Comparison of ENCODE assay signal across 10 mouse cellular contexts in genomic region chr5:146424711-146425326, GRCm38 (mm10). TPM values are rescaled to one million over a fixed set of nuclear protein-coding genes. Genes with fewer than 3 reads are reported as not detected.
DNase-seq lines count a peak whose midpoint lies in the region; ATAC-seq and TF ChIP-seq lines count a peak whose summit lies in the region.
"Had no signal": no experiment of that assay in that cellular context is flagged by ENCODE, and none has a peak within 500 bp of the region (broad histone marks: within the 10 kb centered on the region; RNA-seq: fewer than 3 reads in every experiment).

No protein-coding gene starts in this region.

- peaks cover 3% of the 10 kb centered on the region; the same call in 1 of the 2 replicates for H3K4me1 ChIP-seq in heart, adult 2 months (ENCODE audit: control insufficient read depth, insufficient read depth, low read length)
- no peaks in the 10 kb centered on the region for H3K4me1 ChIP-seq in midbrain, embryonic 16.5 days (ENCODE audit: control insufficient read depth, insufficient read depth, low read length)

- no peaks in the 10 kb centered on the region; the same call in 1 of the 2 replicates for H3K27me3 ChIP-seq in heart, adult 2 months (ENCODE audit: control insufficient read depth, insufficient read depth, low read length)
- no peaks in the 10 kb centered on the region for H3K27me3 ChIP-seq in midbrain, embryonic 16.5 days (ENCODE audit: control insufficient read depth, insufficient read depth, low read depth, low read length)
- H3K27me3 ChIP-seq: embryonic facial prominence, embryonic 13.5 days had no signal

- H3K27ac ChIP-seq in heart, adult 2 months = no peak overlapping the region
- H3K27ac ChIP-seq in layer of hippocampus, adult 2 months = peak overlapping the region; percentile 88
- no peak overlapping the region for H3K27ac ChIP-seq in midbrain, embryonic 16.5 days (ENCODE audit: low read length)
- H3K27ac ChIP-seq: embryonic facial prominence, embryonic 13.5 days had no signal

- WGBS in heart, adult 2 months = 30% methylated on average over 8 of the region's 8 CpGs
- 72% methylated on average over 8 of the region's 8 CpGs for WGBS in midbrain, embryonic 16.5 days

- H3K9me3 ChIP-seq in midbrain, embryonic 16.5 days (replicated peaks; ENCODE audit: control insufficient read depth, low read length, poor library complexity, severe bottlenecking) = no peaks in the 10 kb centered on the region
- H3K9me3 ChIP-seq: embryonic facial prominence, embryonic 13.5 days had no signal

- no peak for TF ChIP-seq EP300 in heart, adult 2 months (IDR thresholded peaks at IDR 0.05; ENCODE audit: insufficient read depth, low read depth, low read length)

- TF ChIP-seq POLR2A in heart, adult 2 months (IDR thresholded peaks at IDR 0.05; ENCODE audit: insufficient read depth, low read depth, low read length) = no peak

- H3K4me3 ChIP-seq in heart, adult 2 months = no peak overlapping the region
- no peak overlapping the region for H3K4me3 ChIP-seq in layer of hippocampus, adult 2 months
- no peak overlapping the region for H3K4me3 ChIP-seq in midbrain, embryonic 16.5 days (ENCODE audit: low read depth, low read length)
- H3K4me3 ChIP-seq: embryonic facial prominence, embryonic 13.5 days had no signal

- no peak overlapping the region for H3K9ac ChIP-seq in heart, adult 2 months (ENCODE audit: low read depth, low read length)
- no peak overlapping the region for H3K9ac ChIP-seq in midbrain, embryonic 16.5 days (ENCODE audit: low read depth, low read length)
- H3K9ac ChIP-seq: embryonic facial prominence, embryonic 13.5 days had no signal

- no peaks in the 10 kb centered on the region for H3K79me2 ChIP-seq in heart, adult 2 months (replicated peaks; ENCODE audit: control insufficient read depth, insufficient read depth, low read length)

- TF ChIP-seq CTCF in heart, adult 2 months (IDR thresholded peaks at IDR 0.05) = no peak
- TF ChIP-seq CTCF in layer of hippocampus, adult 2 months (conservative IDR thresholded peaks at IDR 0.05) = no peak

- H3K36me3 ChIP-seq in heart, adult 2 months (ENCODE audit: control insufficient read depth, insufficient read depth, low read length) = no peaks in the 10 kb centered on the region
- no peaks in the 10 kb centered on the region for H3K36me3 ChIP-seq in midbrain, embryonic 16.5 days (ENCODE audit: control insufficient read depth, insufficient read depth, low read length)
- H3K36me3 ChIP-seq: embryonic facial prominence, embryonic 13.5 days had no signal

- intact Hi-C loops in heart, adult 2 months (cut with DNase I) = no loop called here

- ATAC-seq in midbrain, embryonic 16.5 days = peak; percentile 57

- peak; percentile 67 for DNase-seq in layer of hippocampus, adult 11-12 months (ENCODE audit: low spot score)
- no peak for DNase-seq in layer of hippocampus, adult 9-10 months (ENCODE audit: low spot score)
- peak; percentile 50 to 55 for DNase-seq in heart, adult 2 months
- peak; percentile 61 to 75 for DNase-seq in layer of hippocampus, adult 2 months (ENCODE audit: low spot score in 2 of 2)
- DNase-seq in liver = no peak
- no peak for DNase-seq in kidney, postnatal 25 days
- no peak for DNase-seq in ovary, adult 18-20 months (ENCODE audit: low spot score)

- H3K4me2 ChIP-seq in midbrain, embryonic 16.5 days (ENCODE audit: low read length) = no peak overlapping the region
- H3K4me2 ChIP-seq: embryonic facial prominence, embryonic 13.5 days had no signal

RNA-seq across cellular contexts. Expression of gene Wasf3, which starts 40.0 kb away (rescaled TPM):
- under 1 TPM; 0.31 to 0.34 TPM for total RNA-seq in heart, adult 2 months (2021)
- polyA plus RNA-seq in heart, adult 2 months (2012; rRNA removed) = 0.74 and 0.79 TPM in 2 replicates
- total RNA-seq in layer of hippocampus, adult 2 months (2021) = 100 to 1,000 TPM; 103 to 107 TPM
- polyA plus RNA-seq in midbrain, embryonic 16.5 days (2015; fragmentation: Nextera tagmentation; extraction: Ambion mirVana) = 21.0 and 21.4 TPM in 2 replicates

RNA-seq across cellular contexts. Expression of gene Gm6408, which starts 56.9 kb away (rescaled TPM):
- total RNA-seq in heart, adult 2 months (2021) = not detected
- not detected in 2 replicates for polyA plus RNA-seq in heart, adult 2 months (2012; rRNA removed)
- not detected for total RNA-seq in layer of hippocampus, adult 2 months (2021)
- not detected in 2 replicates for polyA plus RNA-seq in midbrain, embryonic 16.5 days (2015; fragmentation: Nextera tagmentation; extraction: Ambion mirVana)
- total RNA-seq: layer of hippocampus, postnatal 25 days had no signal
- polyA plus RNA-seq: embryonic facial prominence, embryonic 13.5 days had no signal

Comparison
In these comparisons a context has a peak if more than half of its experiments do, and no peak if none do; other contexts are left out.
1. DNase-seq: peak in layer of hippocampus, adult 11-12 months (single experiment), heart, adult 2 months (2 of 2) and layer of hippocampus, adult 2 months (2 of 2); none in layer of hippocampus, adult 9-10 months (single experiment), liver (single experiment), kidney, postnatal 25 days (0 of 2) and ovary, adult 18-20 months (single experiment).
2. RNA of gene Wasf3, which starts 40.0 kb away (total RNA-seq): 103 to 107 TPM in layer of hippocampus, adult 2 months; 0.31 to 0.34 TPM in heart, adult 2 months; every median in the first group is over 10 times any median in the second.